Mouse (Mus musculus) heart, adult 2 months (tissue): ENCODE data around the gene Fgfr2.

Experiments used
- CTCF ChIP-seq: fragments of 200-600 bp; IDR thresholded peaks from 2 replicates; pipeline ENCODE4 v1.8.1; 2022; ENCODE audit warnings: antibody characterized with exemption, mild to moderate bottlenecking, moderate library complexity
- EP300 ChIP-seq: fragments of 200-500 bp; IDR thresholded peaks from 2 replicates; pipeline ENCODE4 v1.6.1; 2011; ENCODE audit warnings: low read depth, low read length, control low read depth; ENCODE audit not compliant: insufficient read depth

GRCm38 (mm10) chr7:131743193-131743592 is 1380.0 kb downstream of the Fgfr2 start:
- TF ChIP-seq CTCF (no peak), EP300 (no peak)
